Mouse (Mus musculus): ENCODE results near the gene Ap1ar. TPM values are rescaled to one million over a fixed set of nuclear protein-coding genes. Genes with fewer than 3 reads are reported as not detected.
"Not testable (repeated sequence)": the region's sequence is repeated elsewhere in the genome, so short reads cannot be mapped to it uniquely, and the experiment has no call there.

The Ap1ar gene
- total RNA-seq, 2 experiments from 2014 or later: 18.3 to 18.9 TPM

DNA sequence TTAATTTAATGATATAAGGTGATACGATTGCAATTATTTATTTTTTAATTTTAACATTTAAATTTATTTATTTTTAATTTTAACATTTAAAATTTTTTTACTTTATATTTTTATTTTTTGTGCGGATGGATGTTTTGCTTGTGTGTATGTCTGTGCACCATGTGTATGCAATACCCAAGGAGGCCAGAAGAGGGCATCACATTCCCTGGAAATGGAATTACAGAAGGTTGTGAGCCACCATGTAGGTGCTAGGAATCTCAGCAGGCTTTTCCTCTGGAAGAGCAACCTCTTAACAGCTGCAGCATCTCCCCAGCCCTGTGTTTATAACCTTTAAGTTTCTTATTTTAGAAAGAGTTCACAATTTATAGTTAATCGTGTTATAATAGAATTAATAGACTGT lies 41.6 kb downstream of the Ap1ar start:
- no peak for DNase-seq

DNA sequence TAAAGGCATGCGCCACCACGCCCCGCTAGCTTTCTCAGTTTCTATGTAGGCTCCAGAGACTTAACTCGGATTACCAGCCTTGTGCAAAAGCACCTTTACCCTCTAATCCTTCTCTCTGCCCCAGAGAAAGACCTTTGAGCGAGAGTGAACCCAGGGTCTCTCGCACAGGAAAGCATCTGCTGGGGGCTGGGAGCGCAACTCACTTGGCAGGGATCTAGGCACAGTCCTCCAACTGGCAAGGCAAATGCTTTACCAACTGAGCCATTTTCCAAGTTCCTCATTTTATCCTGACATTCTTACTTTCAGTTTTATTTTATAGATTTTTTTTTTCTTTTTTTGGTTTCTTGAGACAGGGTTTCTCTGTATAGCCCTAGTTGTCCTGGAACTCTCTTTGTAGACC lies 44.3 kb downstream of the Ap1ar start:
- peak in 1 of 2 experiments; percentile 13 for DNase-seq

- no peak for DNase-seq
These were observed 45.4 kb downstream of the Ap1ar start for GRCm38 (mm10) chr3:127791595-127792561.

GRCm38 (mm10) chr3:127791056-127791483 lies 46.3 kb downstream of the Ap1ar start:
- DNase-seq: peak; percentile 26 to 42

GRCm38 (mm10) chr3:127790234-127791055 lies 46.9 kb downstream of the Ap1ar start:
- DNase-seq: peak; percentile 65 to 72

GRCm38 (mm10) chr3:127789500-127790191 lies 47.7 kb downstream of the Ap1ar start, which contains the start of gene Tifa:
Gene Tifa, plus strand, starts transcription at chr3:127789805.
- peak; percentile 80 to 86 for DNase-seq

GRCm38 (mm10) chr3:127788919-127789318 lies 48.4 kb downstream of the Ap1ar start:
- no peak for DNase-seq

DNA sequence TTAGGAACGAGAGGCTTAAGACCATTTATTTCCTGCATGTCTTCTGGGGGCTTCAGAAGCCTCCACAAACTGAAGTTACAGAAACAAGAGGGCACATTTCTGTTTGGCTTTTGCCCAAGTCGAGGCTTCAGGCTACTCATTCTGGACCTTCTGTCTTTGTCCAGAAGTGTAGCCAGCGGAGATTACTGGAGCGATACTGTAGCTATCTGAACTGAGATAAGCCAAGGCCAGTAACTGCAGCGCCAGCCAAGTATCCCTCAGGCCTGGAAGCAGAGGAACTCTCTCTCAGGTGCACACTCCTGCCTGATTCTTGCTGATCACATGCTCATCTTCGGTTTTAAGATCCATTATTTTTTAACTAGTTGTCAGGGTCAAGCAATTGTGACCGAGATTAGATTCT lies 49.3 kb downstream of the Ap1ar start:
- no peak for DNase-seq

DNA sequence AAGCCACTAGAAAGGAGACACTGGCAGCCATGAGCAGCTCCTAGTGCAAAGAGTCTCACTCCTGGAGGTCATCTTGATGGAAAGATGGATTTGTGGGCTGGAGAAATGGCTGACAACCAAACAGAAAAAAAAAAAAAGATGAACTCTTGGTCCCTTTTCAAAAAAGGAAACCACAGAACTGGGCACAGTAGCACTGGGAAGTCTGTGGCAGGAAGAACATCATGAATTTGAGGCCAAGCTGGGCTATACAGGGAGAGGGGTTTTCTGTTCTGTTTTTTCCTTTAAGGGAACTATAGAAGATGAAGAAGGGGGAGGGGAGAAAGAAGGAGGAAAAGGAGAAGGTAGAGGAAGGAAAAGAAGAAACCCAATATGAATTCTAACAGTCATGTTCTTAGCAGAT lies 50.3 kb downstream of the Ap1ar start:
- DNase-seq: peak in 1 of 2 experiments; percentile 33

- DNase-seq: not testable (repeated sequence)
These were observed 53.6 kb downstream of the Ap1ar start for GRCm38 (mm10) chr3:127783680-127784079.

GRCm38 (mm10) chr3:127782921-127783320 lies 54.4 kb downstream of the Ap1ar start:
- DNase-seq: no peak

DNA sequence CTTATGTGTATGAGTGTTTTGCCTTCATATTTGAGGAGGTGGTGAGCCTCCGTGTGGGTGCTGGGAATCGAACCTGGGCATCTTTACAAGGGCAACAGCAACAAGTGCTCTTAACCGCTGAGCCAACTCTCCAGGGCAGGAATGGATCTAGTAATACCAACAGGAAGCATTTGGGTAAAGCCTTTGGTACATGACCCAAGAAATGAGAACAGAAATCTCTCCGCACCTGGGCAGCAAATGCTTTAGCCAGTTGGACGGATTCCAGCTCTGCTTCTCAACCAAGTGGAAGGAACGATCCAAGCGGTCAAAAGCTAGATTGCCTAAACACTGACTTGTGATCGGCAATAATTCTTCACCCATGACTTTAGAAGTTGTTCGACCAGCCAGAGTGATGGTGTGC lies 56.4 kb downstream of the Ap1ar start:
- no peak for DNase-seq

GRCm38 (mm10) chr3:127780021-127780644 lies 57.2 kb downstream of the Ap1ar start, which contains the start of gene Alpk1:
Gene Alpk1, minus strand, starts transcription at chr3:127780527.
- peak; percentile 87 to 90 for DNase-seq

GRCm38 (mm10) chr3:127769146-127769545 lies 68.2 kb downstream of the Ap1ar start:
- peak in 1 of 2 experiments; percentile 26 for DNase-seq

DNA sequence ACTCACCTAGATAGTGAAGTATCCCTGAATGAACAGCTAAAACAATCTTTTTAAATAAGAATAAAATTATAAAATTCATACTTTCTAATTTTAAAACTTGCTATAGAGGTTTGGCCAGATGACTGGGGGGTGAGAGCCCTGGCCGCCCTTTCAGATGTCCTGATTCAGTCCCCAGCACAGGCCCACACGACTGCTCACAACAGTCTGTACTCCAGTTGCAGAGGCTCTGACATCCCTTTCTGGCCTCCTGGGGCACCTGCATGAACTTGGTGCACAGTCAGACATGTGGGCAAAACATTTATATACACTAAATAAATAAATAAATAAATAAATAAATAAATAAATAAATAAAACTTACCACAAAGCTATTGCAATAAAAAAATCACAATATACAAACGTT lies 71.4 kb downstream of the Ap1ar start:
- no peak for DNase-seq

DNA sequence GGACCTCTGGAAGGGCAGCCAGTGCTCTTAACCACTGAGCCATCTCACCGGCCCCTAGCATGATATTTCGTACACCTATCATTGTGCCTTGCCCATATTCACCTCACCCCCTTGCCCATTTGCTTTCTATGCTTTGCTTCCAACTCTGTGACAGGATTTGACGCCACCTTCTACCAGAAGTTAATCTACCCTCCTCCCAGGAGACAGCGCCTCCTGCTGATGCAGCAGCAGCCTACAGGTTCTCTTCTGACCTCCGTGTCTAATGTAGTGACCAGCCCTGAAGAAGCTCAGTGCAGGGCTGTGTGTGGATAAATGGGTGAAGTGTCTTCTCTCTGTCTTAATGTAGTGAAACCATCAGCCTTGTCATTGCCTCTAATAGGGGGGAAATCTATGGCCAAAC lies 72.8 kb downstream of the Ap1ar start:
- DNase-seq: no peak

- peak; percentile 81 to 89 for DNase-seq
These were observed 74.2 kb downstream of the Ap1ar start for GRCm38 (mm10) chr3:127763076-127763612.

DNA sequence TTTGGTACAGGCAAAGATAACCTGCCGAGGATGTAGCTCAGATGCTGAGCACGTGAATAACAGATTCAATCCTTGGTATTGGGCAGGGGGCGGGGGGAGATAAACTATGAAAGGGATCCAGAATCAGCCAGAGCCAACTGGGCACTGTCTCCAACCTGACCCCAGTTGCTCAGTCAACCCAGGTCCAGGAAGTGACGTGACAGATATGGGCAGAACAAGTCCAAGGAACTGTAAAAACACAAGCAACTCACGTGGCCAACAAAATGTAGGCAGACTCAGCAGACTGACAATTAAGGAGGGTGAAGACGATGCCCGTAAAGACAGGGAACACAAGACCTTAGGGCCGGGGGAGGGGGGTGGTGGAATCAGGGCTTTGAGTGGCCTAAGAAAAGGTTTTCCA lies 74.9 kb downstream of the Ap1ar start:
- DNase-seq: no peak

- DNase-seq: peak in 1 of 2 experiments; percentile 34
These were observed 78.1 kb downstream of the Ap1ar start for GRCm38 (mm10) chr3:127759212-127759611.

DNA sequence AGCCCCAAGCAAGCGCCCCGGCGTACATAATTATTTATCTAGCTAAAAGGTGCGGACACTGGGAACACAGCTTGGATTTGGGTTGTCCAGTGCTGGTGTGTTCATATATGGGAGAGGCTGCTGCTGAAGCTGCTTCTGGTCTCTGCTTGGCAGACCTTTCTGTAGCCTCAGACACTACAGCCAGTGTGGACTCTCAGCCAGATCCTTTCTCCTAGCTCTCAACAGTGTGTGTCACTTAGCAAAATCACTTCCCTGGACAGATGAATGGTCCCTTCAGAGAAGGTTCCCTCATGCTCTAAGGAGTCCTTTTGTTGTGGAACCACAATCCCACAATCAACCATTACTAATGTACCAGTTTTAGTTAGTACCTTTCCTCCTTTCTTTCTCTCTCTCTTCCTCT lies 78.5 kb downstream of the Ap1ar start:
- DNase-seq: no peak

DNA sequence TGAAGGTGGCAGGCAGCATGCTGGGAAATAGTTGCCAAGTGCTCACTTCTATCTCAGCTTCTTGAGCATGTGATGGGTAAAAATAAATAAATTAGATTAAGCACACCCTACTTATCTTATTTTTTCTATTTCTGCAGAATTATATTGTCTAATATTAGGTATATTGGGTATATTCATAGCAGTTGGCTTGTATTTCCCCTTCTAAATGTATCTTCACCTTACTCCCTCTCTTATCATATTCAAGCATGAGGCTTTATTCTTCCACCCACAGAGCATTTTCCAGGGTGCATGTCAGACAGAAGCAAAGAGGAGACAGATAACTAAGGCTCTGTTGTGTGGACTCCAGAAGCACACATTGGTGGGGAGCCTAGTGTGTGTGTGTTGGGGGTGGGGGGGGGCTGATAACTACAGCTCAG lies 79.4 kb downstream of the Ap1ar start:
- DNase-seq: no peak
